Mouse (Mus musculus) macrophage (primary cell): ENCODE measurements around the gene Mlec. TPM values are rescaled to one million over a fixed set of nuclear protein-coding genes. Genes with fewer than 3 reads are reported as not detected.

Experiments
- H3K27ac ChIP-seq: fragments of 350-480 bp; formaldehyde crosslinking; 2 replicates; pipeline ENCODE4 v1.9.0; 2021
- H3K36me3 ChIP-seq: fragments of 350-480 bp; formaldehyde crosslinking; 2 replicates; pipeline ENCODE4 v1.9.0; 2021; ENCODE audit errors: inconsistent target
- H3K4me3 ChIP-seq: fragments of 350-480 bp; formaldehyde crosslinking; 2 replicates; pipeline ENCODE4 v1.9.0; 2021; ENCODE audit errors: inconsistent target
- H3K79me2 ChIP-seq: fragments of 350-480 bp; formaldehyde crosslinking; 2 replicates; pipeline ENCODE4 v1.9.0; 2021; ENCODE audit errors: inconsistent target
- WGBS: methylation state at CpG from one replicate; pipeline ENCODE4 v1.1.7; 2026; ENCODE audit warnings: inconsistent platforms; ENCODE audit not compliant: missing documents; 5-methylcytosine and 5-hydroxymethylcytosine counted together
- polyA plus RNA-seq: library from polyadenylated mRNA; stranded (reverse); fragments of 250-400 nt; gene quantifications from 3 replicates; pipeline ENCODE4 v1.2.4, GENCODE M21; 2018; ENCODE audit warnings: inconsistent platforms

Mlec gene
- polyA plus RNA-seq, 1 experiment from 2014 or later, result 48.9 TPM

GRCm38 (mm10) chr5:115133358-115134066 lies 24.5 kb downstream of the Mlec start:
- Histone ChIP-seq H3K4me3 (peak overlapping the region; percentile 28; the same call in 1 of the 2 replicates), H3K36me3 (no peaks in the 10 kb centered on the region), H3K27ac (no peak overlapping the region), H3K79me2 (no peaks in the 10 kb centered on the region)
- WGBS, result 34% methylated on average over 6 of the region's 6 CpGs

- H3K4me3 ChIP-seq, result no peak overlapping the region
- no peaks in the 10 kb centered on the region for H3K79me2 ChIP-seq
- no peak overlapping the region for H3K27ac ChIP-seq
- H3K36me3 ChIP-seq, result no peaks in the 10 kb centered on the region
- 93% methylated on average over 8 of the region's 8 CpGs for WGBS
Observed at GRCm38 (mm10) chr5:115132465-115132864, 25.5 kb downstream of the Mlec start.

DNA sequence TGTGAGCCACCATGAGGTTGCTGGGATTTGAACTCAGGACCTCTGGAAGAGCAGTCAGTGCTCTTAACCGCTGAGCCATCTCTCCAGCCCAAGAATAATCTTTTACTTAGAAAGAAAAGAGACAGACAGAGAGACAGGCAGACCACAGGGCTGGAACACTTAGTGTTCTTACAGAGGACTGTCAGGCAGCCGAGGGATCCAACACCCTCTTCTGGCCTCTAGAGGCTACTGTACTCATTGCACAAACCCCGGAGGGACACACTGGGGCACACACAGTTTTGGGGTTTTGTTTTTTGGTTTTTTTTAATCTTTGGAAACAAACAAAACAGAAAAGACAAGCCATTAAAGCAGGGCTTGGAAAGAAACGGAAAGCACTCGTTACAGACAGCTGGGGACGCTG lies 28.7 kb downstream of the Mlec start:
- WGBS, result 98% methylated on average over 6 of the region's 6 CpGs
- Histone ChIP-seq H3K36me3 (no peaks in the 10 kb centered on the region), H3K27ac (no peak overlapping the region), H3K4me3 (no peak overlapping the region), H3K79me2 (no peaks in the 10 kb centered on the region)

GRCm38 (mm10) chr5:115127421-115128179 lies 30.4 kb downstream of the Mlec start:
- Histone ChIP-seq H3K27ac (no peak overlapping the region), H3K79me2 (no peaks in the 10 kb centered on the region), H3K36me3 (no peaks in the 10 kb centered on the region), H3K4me3 (no peak overlapping the region)
- 95% methylated on average over 19 of the region's 22 CpGs for WGBS

GRCm38 (mm10) chr5:115126578-115127312 lies 31.2 kb downstream of the Mlec start:
- Histone ChIP-seq H3K27ac (no peak overlapping the region), H3K79me2 (no peaks in the 10 kb centered on the region), H3K4me3 (no peak overlapping the region), H3K36me3 (no peaks in the 10 kb centered on the region)
- 84% methylated on average over 27 of the region's 28 CpGs for WGBS

GRCm38 (mm10) chr5:115125211-115125871 lies 32.6 kb downstream of the Mlec start:
- Histone ChIP-seq H3K79me2 (no peaks in the 10 kb centered on the region), H3K36me3 (no peaks in the 10 kb centered on the region), H3K4me3 (no peak overlapping the region), H3K27ac (no peak overlapping the region)
- 36% methylated on average over 24 of the region's 24 CpGs for WGBS

DNA sequence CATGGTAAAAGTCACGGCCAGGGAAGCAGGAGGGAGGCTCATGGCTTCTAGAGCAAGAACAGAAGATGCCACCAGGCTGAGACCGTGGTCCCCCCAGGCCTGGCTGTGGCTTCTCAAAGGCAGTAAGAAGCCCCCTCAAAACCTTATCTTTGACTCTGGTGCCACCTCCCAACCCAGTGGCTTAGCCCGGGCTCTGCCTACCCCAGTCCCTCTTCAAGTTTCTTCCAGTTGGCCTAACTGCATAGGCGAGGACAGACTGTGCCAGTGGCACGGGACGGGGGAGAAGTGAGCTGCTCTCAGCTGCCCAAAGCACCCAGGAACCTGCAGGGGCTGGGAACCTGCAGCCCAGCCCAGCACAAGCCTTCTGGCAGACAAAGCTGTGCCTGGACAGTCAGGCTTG lies 33.3 kb downstream of the Mlec start:
- no peaks in the 10 kb centered on the region for H3K36me3 ChIP-seq
- H3K4me3 ChIP-seq, result no peak overlapping the region
- WGBS, result 96% methylated on average over 6 of the region's 6 CpGs
- H3K79me2 ChIP-seq, result no peaks in the 10 kb centered on the region
- no peak overlapping the region for H3K27ac ChIP-seq

DNA sequence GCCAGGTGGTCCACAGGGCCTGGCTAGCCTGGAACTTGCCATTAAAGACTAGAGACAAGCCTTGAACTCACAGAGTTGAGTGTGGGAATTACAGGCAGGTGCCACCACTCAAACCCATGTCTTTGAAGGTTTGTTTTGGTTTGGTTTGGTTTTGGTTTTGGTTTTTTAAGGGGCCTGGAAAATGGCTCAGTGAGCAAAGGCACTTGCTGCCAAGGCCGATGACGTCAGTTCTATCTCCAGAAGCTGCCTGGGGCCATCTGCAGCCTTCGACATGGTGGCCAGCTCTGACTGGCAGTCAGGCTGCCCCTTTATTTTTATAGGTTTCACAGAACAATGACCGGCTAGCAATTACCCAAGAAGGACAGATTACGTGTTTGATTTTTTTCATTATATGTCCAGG lies 37.0 kb downstream of the Mlec start:
- 97% methylated on average over 5 of the region's 5 CpGs for WGBS
- peaks cover 14% of the 10 kb centered on the region; the same call in 1 of the 2 replicates for H3K79me2 ChIP-seq
- no peak overlapping the region for H3K4me3 ChIP-seq
- H3K36me3 ChIP-seq, result no peaks in the 10 kb centered on the region; the same call in 1 of the 2 replicates
- H3K27ac ChIP-seq, result no peak overlapping the region

DNA sequence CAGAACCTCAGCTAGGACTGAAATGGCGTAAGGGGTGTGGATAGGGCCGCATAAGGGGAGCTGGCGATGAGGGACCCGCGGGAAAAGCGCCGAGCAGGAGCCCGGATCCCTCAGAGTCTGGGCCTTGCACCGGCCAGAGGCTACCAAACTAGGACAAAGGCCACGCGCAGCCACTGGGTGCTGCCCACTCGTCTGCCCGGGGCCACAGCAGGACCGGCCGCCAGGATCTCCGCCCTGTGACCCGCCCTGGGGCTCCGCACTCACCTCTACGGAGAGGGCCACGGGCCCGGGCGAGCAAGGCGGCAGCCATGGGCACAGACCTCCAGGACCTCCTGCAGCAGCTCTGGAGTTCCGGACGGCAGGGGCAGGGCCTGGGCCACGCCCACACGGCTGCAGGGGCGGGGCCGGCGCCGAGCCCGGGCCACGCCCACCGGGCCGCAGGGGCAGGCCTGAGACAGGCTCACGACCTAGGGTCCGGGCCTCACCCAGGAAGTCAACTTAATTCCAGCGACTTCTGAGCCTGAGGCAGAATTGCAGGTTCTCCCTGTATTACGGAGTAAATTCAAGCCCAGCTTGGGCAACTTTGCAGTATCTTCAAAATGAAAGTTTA lies 38.9 kb downstream of the Mlec start, which contains the start of gene Acads:
Gene Acads, minus strand, starts transcription at position 386 of the 610 bp plus-strand sequence.
- no peak within 1 kb of the TSS for H3K27ac ChIP-seq
- WGBS, result under 1% methylated on average over 39 of the region's 39 CpGs
- peaks cover 14% of the 10 kb centered on the region; the same call in 1 of the 2 replicates for H3K79me2 ChIP-seq
- H3K4me3 ChIP-seq, result peak within 1 kb of the TSS; percentile 75
- no peaks in the 10 kb centered on the region; the same call in 1 of the 2 replicates for H3K36me3 ChIP-seq

DNA sequence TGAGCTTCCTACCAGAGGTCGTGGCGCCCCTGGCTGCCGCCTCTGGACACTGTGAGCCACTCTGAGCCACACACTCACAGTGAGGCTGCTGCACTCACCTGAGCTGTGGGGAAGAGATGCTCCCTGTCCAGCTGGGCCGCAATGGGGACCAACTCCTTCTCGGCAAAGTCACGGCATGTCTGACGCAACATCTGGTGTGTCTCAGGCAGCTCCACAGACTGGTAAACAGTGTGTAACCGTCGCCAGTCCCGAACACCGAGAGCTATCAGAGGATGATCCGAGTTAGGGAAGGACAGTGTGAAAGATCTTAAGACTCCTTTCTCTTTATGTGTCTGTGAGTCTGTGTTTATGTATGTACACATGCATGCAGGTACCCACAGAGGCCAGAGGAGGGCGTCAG lies 40.5 kb downstream of the Mlec start:
- H3K79me2 ChIP-seq, result peaks cover 14% of the 10 kb centered on the region; the same call in 1 of the 2 replicates
- H3K36me3 ChIP-seq, result peaks cover 9% of the 10 kb centered on the region; the same call in 1 of the 2 replicates
- no peak overlapping the region for H3K27ac ChIP-seq
- WGBS, result 91% methylated on average over 13 of the region's 13 CpGs
- H3K4me3 ChIP-seq, result no peak overlapping the region

DNA sequence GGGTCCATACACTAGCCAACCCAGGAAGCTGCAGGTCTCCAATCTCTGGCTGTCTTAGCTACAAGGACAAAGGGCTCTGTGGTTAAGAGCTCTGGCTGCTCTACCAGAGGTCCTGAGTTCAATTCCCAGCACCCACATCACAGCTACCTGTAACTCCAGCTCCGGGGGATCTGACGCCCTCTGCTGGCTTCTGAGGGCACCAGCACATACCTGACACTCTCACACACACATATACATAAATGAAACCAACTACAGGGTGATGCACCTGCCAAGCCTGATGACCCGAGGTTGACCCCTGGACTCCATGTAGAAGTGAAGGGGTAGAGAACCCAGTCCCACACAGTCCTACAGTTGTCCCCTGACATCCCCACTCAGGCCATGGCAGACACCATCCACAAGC lies 41.6 kb downstream of the Mlec start:
- Histone ChIP-seq H3K27ac (no peak overlapping the region), H3K79me2 (peaks cover 14% of the 10 kb centered on the region; the same call in 1 of the 2 replicates), H3K4me3 (no peak overlapping the region), H3K36me3 (peaks cover 12% of the 10 kb centered on the region; the same call in 1 of the 2 replicates)
- 94% methylated on average over 3 of the region's 3 CpGs for WGBS

DNA sequence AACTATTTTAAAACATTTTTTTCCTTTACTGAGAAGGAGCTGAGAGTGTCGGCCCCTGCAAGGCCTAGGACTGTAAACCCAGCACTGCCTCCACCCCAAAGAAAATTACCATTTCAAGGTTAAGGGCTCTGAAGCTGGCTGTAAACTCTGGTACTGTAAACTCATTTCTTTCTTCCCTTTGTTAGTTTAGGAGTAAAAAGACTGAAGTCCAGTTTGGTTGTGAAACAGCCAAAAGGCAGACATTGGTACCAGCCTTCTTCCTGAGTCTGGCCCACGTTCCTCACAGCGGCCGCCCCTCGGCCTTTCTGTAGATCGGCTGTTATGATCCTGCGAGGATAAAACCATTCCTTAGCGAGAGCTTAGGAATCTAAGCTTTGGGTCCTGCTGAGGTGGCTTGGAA lies 43.5 kb downstream of the Mlec start:
- H3K4me3 ChIP-seq, result no peak overlapping the region
- peaks cover 12% of the 10 kb centered on the region; the same call in 1 of the 2 replicates for H3K36me3 ChIP-seq
- 96% methylated on average over 7 of the region's 8 CpGs for WGBS

GRCm38 (mm10) chr5:115113244-115113643 lies 44.7 kb downstream of the Mlec start:
- H3K79me2 ChIP-seq, result peaks cover 8% of the 10 kb centered on the region; the same call in 1 of the 2 replicates
- WGBS, result 97% methylated on average over 12 of the region's 12 CpGs
- peaks cover 12% of the 10 kb centered on the region; the same call in 1 of the 2 replicates for H3K36me3 ChIP-seq
- no peak overlapping the region for H3K4me3 ChIP-seq
- H3K27ac ChIP-seq, result no peak overlapping the region

More for the DNA sequence above, 43.5 kb downstream of the Mlec start:
- H3K79me2 ChIP-seq, result peaks cover 14% of the 10 kb centered on the region; the same call in 1 of the 2 replicates
- H3K27ac ChIP-seq, result no peak overlapping the region
